Mouse (Mus musculus): ENCODE measurements at regions not wholly inside any gene's neighbourhood (a gene's known extent, or its start where the extent isn't known, plus 50 kb on each side); places are given as distances from the start of the nearest gene placed in this dataset.

GRCm38 (mm10) chr2:71685239-71685638, 60.2 kb upstream of the Itga6 start:
- DNase-seq: no peak
- H3K4me3 ChIP-seq (replicated peaks; ENCODE audit: low read depth, low read length): no peak overlapping the region
- ATAC-seq (ENCODE audit: low FRiP score, low TSS enrichment): no peak
- no peaks in the 10 kb centered on the region for H3K27me3 ChIP-seq (ENCODE audit: control insufficient read depth, insufficient read depth, low read length)
- H3K27ac ChIP-seq (replicated peaks; ENCODE audit: low read depth, low read length): no peak overlapping the region
- H3K4me2 ChIP-seq (ENCODE audit: low read length): no peak overlapping the region
- H3K9ac ChIP-seq (replicated peaks; ENCODE audit: low read length): no peak overlapping the region
- no peaks in the 10 kb centered on the region for H3K36me3 ChIP-seq (ENCODE audit: control insufficient read depth, insufficient read depth, low read length)
- H3K9me3 ChIP-seq (ENCODE audit: control insufficient read depth, low read length): 0 out of 2 replicates have a peak, but pooled peaks cover under 1% of the 10 kb centered on the region
- WGBS: 89% methylated on average over 7 of the region's 7 CpGs
- H3K4me1 ChIP-seq (ENCODE audit: control insufficient read depth, insufficient read depth, low read length): no peaks in the 10 kb centered on the region

GRCm38 (mm10) chr2:71689041-71689440, 56.4 kb upstream of the Itga6 start:
- ATAC-seq (ENCODE audit: low FRiP score, low TSS enrichment) (no peak), DNase-seq (no peak)
- no peak overlapping the region for H3K9ac ChIP-seq (replicated peaks; ENCODE audit: low read length)
- H3K4me1 ChIP-seq (ENCODE audit: control insufficient read depth, insufficient read depth, low read length): no peaks in the 10 kb centered on the region
- H3K27ac ChIP-seq (replicated peaks; ENCODE audit: low read depth, low read length): peak overlapping the region; percentile 0; the same call in 1 of the 2 replicates
- H3K36me3 ChIP-seq (ENCODE audit: control insufficient read depth, insufficient read depth, low read length): no peaks in the 10 kb centered on the region
- no peak overlapping the region for H3K4me3 ChIP-seq (replicated peaks; ENCODE audit: low read depth, low read length)
- no peaks in the 10 kb centered on the region for H3K9me3 ChIP-seq (ENCODE audit: control insufficient read depth, low read length)
- H3K4me2 ChIP-seq (ENCODE audit: low read length): no peak overlapping the region
- H3K27me3 ChIP-seq (ENCODE audit: control insufficient read depth, insufficient read depth, low read length): no peaks in the 10 kb centered on the region
- 54% methylated on average over 4 of the region's 4 CpGs for WGBS

GRCm38 (mm10) chr2:71690277-71691161, 54.9 kb upstream of the Itga6 start:
- DNase-seq: peak; percentile 48
- Histone ChIP-seq H3K36me3 (ENCODE audit: control insufficient read depth, insufficient read depth, low read length) (no peaks in the 10 kb centered on the region), H3K4me2 (ENCODE audit: low read length) (no peak overlapping the region), H3K4me3 (replicated peaks; ENCODE audit: low read depth, low read length) (no peak overlapping the region), H3K4me1 (ENCODE audit: control insufficient read depth, insufficient read depth, low read length) (no peaks in the 10 kb centered on the region), H3K27ac (replicated peaks; ENCODE audit: low read depth, low read length) (no peak overlapping the region), H3K9ac (replicated peaks; ENCODE audit: low read length) (no peak overlapping the region), H3K27me3 (ENCODE audit: control insufficient read depth, insufficient read depth, low read length) (no peaks in the 10 kb centered on the region), H3K9me3 (ENCODE audit: control insufficient read depth, low read length) (no peaks in the 10 kb centered on the region)
- 0 out of 2 replicates have a peak, but pooled peaks have one; percentile 55 for ATAC-seq (ENCODE audit: low FRiP score, low TSS enrichment)
- 63% methylated on average over 27 of the region's 27 CpGs for WGBS

GRCm38 (mm10) chr2:71694758-71695310, 50.6 kb upstream of the Itga6 start:
- no peak overlapping the region for H3K4me2 ChIP-seq (ENCODE audit: low read length)
- no peak for ATAC-seq (ENCODE audit: low FRiP score, low TSS enrichment)
- no peaks in the 10 kb centered on the region for H3K36me3 ChIP-seq (ENCODE audit: control insufficient read depth, insufficient read depth, low read length)
- H3K27ac ChIP-seq (replicated peaks; ENCODE audit: low read depth, low read length): no peak overlapping the region
- H3K4me3 ChIP-seq (replicated peaks; ENCODE audit: low read depth, low read length): no peak overlapping the region
- no peak overlapping the region for H3K9ac ChIP-seq (replicated peaks; ENCODE audit: low read length)
- DNase-seq: no peak
- no peaks in the 10 kb centered on the region for H3K27me3 ChIP-seq (ENCODE audit: control insufficient read depth, insufficient read depth, low read length)
- WGBS: 81% methylated on average over 6 of the region's 6 CpGs
- no peaks in the 10 kb centered on the region for H3K9me3 ChIP-seq (ENCODE audit: control insufficient read depth, low read length)
- no peaks in the 10 kb centered on the region for H3K4me1 ChIP-seq (ENCODE audit: control insufficient read depth, insufficient read depth, low read length)

Data from midbrain, embryonic 14.5 days (tissue).